Mouse (Mus musculus): ENCODE measurements around the gene Psmb3.

DNA sequence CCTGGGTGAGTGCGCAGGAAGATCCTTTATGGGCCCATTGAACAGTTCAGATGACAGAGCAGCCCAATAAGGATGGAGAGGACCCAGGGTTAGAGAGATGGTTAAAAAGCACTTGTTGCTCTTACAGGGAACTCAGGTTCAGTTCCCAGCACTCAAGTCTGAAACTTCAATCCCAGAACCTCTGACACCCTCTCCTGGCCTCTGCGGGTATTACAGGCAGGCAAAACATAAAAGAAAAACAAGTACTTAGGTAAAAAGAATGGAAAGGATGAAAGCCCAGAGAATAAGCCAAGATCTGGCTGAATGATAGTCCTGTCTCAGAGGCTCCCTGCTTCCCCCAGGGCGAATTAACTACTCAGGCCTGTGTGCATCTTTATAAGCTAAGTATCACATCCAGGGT, 36.0 kb downstream of the Psmb3 start:
- TF ChIP-seq POLR2A (IDR thresholded peaks at IDR 0.05; ENCODE audit: control insufficient read depth in 1 of 2, insufficient read depth in 1 of 2, low read depth in 1 of 2, low read length in 2 of 2, poor library complexity in 1 of 2), result no peak
- no peak for TF ChIP-seq POLR2AphosphoS5 (IDR thresholded peaks at IDR 0.05; ENCODE audit: borderline replicate concordance, low read depth, low read length)
- no peak for TF ChIP-seq GATA1 (IDR thresholded peaks at IDR 0.05; ENCODE audit: low read depth, low read length)
- TF ChIP-seq JUND (IDR thresholded peaks at IDR 0.05; ENCODE audit: low read depth, low read length), result no peak
- TF ChIP-seq USF1 (IDR thresholded peaks at IDR 0.05; ENCODE audit: low read depth, low read length), result no peak
- TF ChIP-seq CTCF (IDR thresholded peaks at IDR 0.05 in 2 of 3, conservative IDR thresholded peaks at IDR 0.05 in 1 of 3; ENCODE audit: control insufficient read depth in 1 of 3, insufficient read depth in 1 of 3, low read depth in 2 of 3, low read length in 3 of 3, poor library complexity in 1 of 3, severe bottlenecking in 1 of 3), result peak; percentile 44 to 68 (median 55)
- TF ChIP-seq GABPA (IDR thresholded peaks at IDR 0.05; ENCODE audit: low read depth, low read length), result no peak
- no peak for TF ChIP-seq RCOR1 (IDR thresholded peaks at IDR 0.05; ENCODE audit: low read depth, low read length)
- no peak for TF ChIP-seq MEF2A (IDR thresholded peaks at IDR 0.05; ENCODE audit: extremely low read depth, insufficient replicate concordance, low read depth, low read length, poor library complexity, severe bottlenecking)

Measured in MEL (cell line).